Mouse (Mus musculus) small intestine, adult 2 months (tissue): ENCODE measurements around the gene Lclat1.

Experiments used
- CTCF ChIP-seq: fragments of 200-500 bp; IDR thresholded peaks from 2 replicates; pipeline ENCODE4 v1.5.1; 2012; ENCODE audit warnings: low read depth, mild to moderate bottlenecking, control low read depth, inconsistent platforms, low read length, moderate library complexity, mixed read lengths; ENCODE audit not compliant: insufficient replicate concordance, insufficient read length; ENCODE audit errors: extremely low read depth
- POLR2A ChIP-seq: fragments of 200-500 bp; IDR thresholded peaks from 2 replicates; pipeline ENCODE4 v1.6.1; 2012; ENCODE audit warnings: low read depth, mild to moderate bottlenecking, control low read depth, inconsistent platforms, low read length, moderate library complexity

GRCm38 (mm10) chr17:73212754-73213153, 105.0 kb downstream of the Lclat1 start:
- TF ChIP-seq CTCF = no peak
- TF ChIP-seq POLR2A = no peak
